Mouse (Mus musculus): ENCODE data around the gene St6galnac3. TPM values are rescaled to one million over a fixed set of nuclear protein-coding genes. Genes with fewer than 3 reads are reported as not detected.

The St6galnac3 gene
- total RNA-seq, 2 experiments from 2014 or later, result 25.6 to 29.0 TPM

DNA sequence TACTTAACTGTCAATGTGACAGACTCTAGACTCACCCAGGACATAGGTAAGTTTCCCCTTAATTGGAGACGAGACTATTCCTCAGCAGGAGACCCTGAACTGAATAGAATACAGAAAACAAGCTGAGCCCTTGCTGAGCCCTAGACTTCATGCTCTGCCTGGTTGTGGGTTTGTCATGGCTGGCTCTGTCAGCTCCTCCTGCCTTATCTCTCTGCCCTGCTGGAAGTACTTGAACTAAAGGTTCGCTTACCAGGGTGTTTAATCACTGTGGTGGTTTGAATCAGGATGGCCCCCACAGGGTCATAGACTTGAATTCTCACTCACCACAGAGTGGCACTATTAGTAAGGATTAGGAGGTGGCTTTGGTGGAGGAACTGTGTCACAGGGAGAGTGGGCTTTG lies 125.8 kb downstream of the St6galnac3 start:
- DNase-seq (ENCODE audit: extremely low spot score in 1 of 2, low spot score in 1 of 2), result no peak

DNA sequence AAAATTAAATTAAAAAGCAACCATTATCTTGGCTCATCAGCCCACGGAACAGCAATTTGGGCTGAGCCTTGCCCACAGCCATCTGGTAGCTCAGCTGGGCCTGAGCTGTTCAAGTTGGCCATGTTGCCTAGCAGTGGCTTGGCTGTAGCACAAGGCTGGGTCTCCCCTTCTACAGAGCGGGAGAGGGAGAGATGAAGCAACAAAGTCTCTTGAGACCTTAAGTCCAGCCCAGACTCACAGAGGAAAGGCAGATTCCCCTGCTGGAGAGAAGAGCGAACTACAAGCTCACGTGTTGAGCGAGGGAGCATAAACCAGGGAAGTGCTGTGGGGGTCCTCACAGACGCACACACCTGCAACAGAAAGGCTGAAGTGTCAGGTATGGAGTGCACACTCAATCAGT lies 126.3 kb downstream of the St6galnac3 start:
- DNase-seq (ENCODE audit: extremely low spot score in 1 of 2, low spot score in 1 of 2), result peak in 1 of 2 experiments; percentile 45

DNA sequence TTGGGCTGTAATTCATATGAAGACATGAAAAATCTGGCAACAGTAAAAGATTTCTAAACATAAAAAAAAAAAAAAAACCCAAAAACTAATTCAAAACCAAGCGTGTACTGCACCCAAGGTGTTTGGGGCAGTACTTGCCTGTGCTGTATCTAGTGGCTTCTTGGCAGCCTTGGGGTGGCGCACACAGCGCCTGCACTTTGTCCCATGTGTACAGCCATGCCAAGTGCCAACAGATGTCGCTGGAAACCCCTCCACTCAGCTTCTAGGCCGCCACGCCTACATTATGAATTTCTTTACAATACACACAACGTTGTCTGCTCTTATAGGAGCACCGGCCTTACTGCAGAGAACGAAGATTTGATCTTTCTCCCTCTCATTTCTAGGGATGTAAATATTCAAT lies 130.4 kb downstream of the St6galnac3 start:
- DNase-seq (ENCODE audit: extremely low spot score in 1 of 2, low spot score in 1 of 2), result no peak

GRCm38 (mm10) chr3:153593978-153594377 lies 131.0 kb downstream of the St6galnac3 start:
- no peak for DNase-seq (ENCODE audit: extremely low spot score in 1 of 2, low spot score in 1 of 2)

- no peak for DNase-seq (ENCODE audit: extremely low spot score in 1 of 2, low spot score in 1 of 2)
Measured at GRCm38 (mm10) chr3:153593103-153593502, 131.9 kb downstream of the St6galnac3 start.

- DNase-seq (ENCODE audit: extremely low spot score in 1 of 2, low spot score in 1 of 2), result no peak
Measured at GRCm38 (mm10) chr3:153587594-153587993, 137.4 kb downstream of the St6galnac3 start.

DNA sequence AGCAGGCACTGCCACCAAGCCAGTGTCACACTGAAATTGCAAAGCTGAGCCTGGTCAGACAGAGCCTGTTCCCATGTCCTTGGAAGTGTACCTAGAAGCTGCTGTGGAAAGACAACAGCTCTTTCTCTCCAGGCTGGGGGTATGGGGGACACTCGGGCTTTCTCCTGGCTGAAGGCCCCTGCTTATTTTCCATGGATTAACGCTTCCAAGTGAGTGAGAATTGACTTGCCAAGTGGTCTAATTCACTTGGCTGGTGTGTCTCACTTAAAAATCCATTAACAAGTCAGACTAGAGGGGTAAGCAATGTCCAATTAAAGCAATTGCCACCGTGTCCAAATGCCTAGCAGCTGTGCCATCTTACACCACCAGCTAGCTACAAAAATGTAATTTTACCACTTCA lies 140.1 kb downstream of the St6galnac3 start:
- DNase-seq (ENCODE audit: extremely low spot score in 1 of 2, low spot score in 1 of 2), result no peak

GRCm38 (mm10) chr3:153582065-153582464 lies 142.9 kb downstream of the St6galnac3 start:
- DNase-seq (ENCODE audit: extremely low spot score in 1 of 2, low spot score in 1 of 2), result no peak

- DNase-seq (ENCODE audit: extremely low spot score in 1 of 2, low spot score in 1 of 2), result no peak
Measured at GRCm38 (mm10) chr3:153580625-153581024, 144.3 kb downstream of the St6galnac3 start.

- no peak for DNase-seq (ENCODE audit: extremely low spot score in 1 of 2, low spot score in 1 of 2)
Measured at GRCm38 (mm10) chr3:153580136-153580535, 144.8 kb downstream of the St6galnac3 start.

GRCm38 (mm10) chr3:153577286-153577685 lies 147.7 kb downstream of the St6galnac3 start:
- DNase-seq (ENCODE audit: extremely low spot score in 1 of 2, low spot score in 1 of 2), result no peak

GRCm38 (mm10) chr3:153571152-153571551 lies 153.8 kb downstream of the St6galnac3 start:
- peak; percentile 49 to 52 for DNase-seq (ENCODE audit: extremely low spot score in 1 of 2, low spot score in 1 of 2)

GRCm38 (mm10) chr3:153568815-153569214 lies 156.2 kb downstream of the St6galnac3 start:
- no peak for DNase-seq (ENCODE audit: extremely low spot score in 1 of 2, low spot score in 1 of 2)

DNA sequence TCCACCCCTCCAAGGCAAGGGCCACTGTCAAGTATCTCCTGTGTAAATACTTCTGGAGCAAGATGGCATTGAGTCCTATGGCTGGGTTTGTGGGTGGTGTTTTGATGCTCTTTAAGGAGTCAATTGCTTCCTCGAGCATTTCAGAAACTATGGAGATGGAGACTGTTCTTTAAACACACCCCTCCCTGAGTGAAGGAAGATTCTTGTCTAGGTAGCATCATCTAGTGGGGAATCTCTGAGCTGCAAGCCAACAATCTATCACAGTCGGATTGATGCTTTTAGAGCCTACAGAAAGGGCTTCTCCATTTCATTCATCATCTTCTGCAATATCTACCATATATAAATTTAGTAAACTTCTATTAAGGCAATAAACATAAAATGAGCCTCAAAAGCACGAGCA lies 157.1 kb downstream of the St6galnac3 start:
- DNase-seq (ENCODE audit: extremely low spot score in 1 of 2, low spot score in 1 of 2), result no peak

DNA sequence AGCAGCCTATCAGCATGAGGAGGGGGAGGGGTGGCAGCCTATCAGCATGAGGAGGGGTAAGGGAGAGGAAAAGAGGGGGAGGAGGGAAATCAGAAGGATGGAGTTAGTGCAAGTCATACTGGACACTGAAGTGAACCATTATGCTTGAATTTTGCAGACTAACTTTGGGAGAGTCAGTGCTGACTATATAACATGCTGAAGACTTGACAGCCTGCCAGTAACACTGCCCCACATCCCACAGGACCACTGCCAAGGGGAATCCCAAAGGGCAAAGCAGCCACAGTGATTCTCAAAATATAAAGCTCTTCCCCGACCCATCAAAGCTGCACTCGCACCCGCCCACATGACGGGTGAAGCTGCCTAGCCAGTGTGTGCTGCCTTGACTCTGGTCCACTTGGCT lies 157.5 kb downstream of the St6galnac3 start:
- DNase-seq (ENCODE audit: extremely low spot score in 1 of 2, low spot score in 1 of 2), result no peak

GRCm38 (mm10) chr3:153566100-153566499 lies 158.9 kb downstream of the St6galnac3 start:
- DNase-seq (ENCODE audit: extremely low spot score in 1 of 2, low spot score in 1 of 2), result no peak

DNA sequence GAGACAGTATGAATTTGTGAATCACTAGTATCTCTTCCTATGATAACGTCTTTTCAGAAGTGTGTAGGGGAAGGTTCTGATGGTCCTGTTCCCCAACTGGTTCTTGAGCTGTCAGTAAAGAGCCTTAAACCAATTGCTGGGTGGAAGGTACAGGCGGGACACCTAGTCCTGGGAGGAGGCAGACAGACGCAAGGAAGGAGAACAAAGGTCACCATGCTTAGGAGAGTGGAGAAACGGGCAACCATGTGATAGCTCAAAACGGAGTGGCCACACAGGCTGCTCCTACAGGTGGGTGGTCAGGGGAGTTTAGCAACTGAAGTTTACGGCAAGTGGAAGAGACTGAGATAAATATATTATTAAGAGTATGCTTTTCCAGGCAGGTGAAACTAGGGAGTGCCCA lies 164.1 kb downstream of the St6galnac3 start:
- DNase-seq (ENCODE audit: extremely low spot score in 1 of 2, low spot score in 1 of 2), result no peak

- no peak for DNase-seq (ENCODE audit: extremely low spot score in 1 of 2, low spot score in 1 of 2)
Measured at GRCm38 (mm10) chr3:153559586-153559985, 165.4 kb downstream of the St6galnac3 start.

DNA sequence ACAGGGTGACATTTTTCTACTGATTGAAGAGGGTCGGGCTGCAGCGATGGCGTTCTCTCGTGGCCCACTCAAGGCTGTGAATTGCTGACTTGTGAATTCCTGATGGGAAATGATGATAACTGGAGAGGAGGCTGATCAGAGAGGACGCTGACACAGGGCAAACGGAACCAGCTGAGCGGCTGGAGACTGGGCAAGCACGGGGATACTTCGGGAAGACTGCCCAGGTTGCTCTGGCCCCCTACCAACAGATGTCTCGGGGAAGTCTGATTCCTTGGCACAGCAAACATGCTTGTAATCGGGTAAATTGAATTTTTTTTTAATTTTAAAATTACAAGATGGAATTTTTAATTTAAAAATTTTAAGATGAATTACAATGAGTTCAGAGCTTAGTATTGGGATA lies 168.4 kb downstream of the St6galnac3 start:
- DNase-seq (ENCODE audit: extremely low spot score in 1 of 2, low spot score in 1 of 2), result no peak

DNA sequence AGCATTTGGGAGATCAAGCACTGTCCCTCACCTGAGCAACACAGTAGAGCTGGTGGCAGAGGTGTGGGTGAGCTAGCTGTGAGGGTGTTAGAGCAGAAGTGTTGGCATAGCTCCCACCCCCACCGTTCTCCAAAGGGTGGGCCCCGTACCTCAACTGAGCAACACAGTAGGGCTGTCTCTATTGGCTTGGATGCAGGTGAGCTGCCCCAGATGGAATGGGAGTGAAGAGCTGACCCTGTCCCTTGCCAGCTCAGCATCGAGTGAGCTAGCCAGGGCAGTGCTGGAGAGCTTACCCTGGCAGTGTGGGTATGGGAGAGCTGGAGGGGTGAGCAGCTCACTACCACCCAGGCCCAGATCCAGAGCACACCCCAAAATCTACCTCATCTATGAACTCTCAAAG lies 171.3 kb downstream of the St6galnac3 start:
- no peak for DNase-seq (ENCODE audit: extremely low spot score in 1 of 2, low spot score in 1 of 2)

GRCm38 (mm10) chr3:153553226-153553625 lies 171.7 kb downstream of the St6galnac3 start:
- DNase-seq (ENCODE audit: extremely low spot score in 1 of 2, low spot score in 1 of 2), result no peak

DNA sequence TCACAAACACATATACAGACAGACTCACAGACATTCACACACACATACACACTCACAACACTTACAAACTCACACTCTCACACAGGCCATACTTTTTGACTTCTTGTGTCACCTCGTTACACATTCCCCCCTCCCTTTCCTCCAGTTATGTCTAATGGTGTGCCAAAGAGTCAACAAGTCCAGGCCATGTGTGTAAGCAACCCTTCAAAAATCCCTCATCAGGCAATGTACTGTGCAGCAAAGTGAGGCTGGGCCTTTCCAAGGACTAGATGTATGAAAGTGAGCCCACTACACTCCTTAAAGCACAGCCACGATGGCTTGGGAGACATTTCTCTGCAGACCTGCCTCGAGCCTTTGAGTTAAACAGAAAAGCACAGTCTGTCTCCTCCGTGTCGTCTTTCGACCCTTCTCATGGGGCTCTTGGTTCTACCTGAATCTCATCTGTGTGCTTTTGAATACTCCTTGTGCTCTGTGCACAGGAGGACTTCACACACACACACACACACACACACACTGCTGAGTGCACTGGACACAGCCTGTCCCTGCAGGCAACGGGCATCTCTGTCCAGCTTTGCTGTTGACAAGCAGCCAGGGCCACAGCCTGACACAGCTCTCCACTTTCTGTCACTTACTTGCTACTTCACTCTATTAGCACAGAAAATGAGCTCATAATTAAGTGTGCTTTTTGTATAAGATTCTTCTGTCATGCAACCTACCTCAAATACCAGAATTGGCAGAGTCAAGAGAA lies 177.9 kb downstream of the St6galnac3 start:
- DNase-seq (ENCODE audit: extremely low spot score in 1 of 2, low spot score in 1 of 2), result no peak

GRCm38 (mm10) chr3:153539851-153540250 lies 185.1 kb downstream of the St6galnac3 start:
- no peak for DNase-seq (ENCODE audit: extremely low spot score in 1 of 2, low spot score in 1 of 2)

Data from layer of hippocampus, postnatal 25 days (tissue).